Mouse (Mus musculus): ENCODE measurements at regions not wholly inside any gene's neighbourhood (a gene's known extent, or its start where the extent isn't known, plus 50 kb on each side); places are given as distances from the start of the nearest gene placed in this dataset.
A peak's percentile ranks its signal among the peaks of the same experiment; 100 is the strongest.

GRCm38 (mm10) chr7:70643694-70644301, 277.3 kb upstream of the Nr2f2 start:
- DNase-seq: no peak

- no peak for DNase-seq
Observed at GRCm38 (mm10) chr7:70643055-70643454, 276.5 kb upstream of the Nr2f2 start.

GRCm38 (mm10) chr7:70641217-70641616, 274.7 kb upstream of the Nr2f2 start:
- no peak for DNase-seq

GRCm38 (mm10) chr7:70640574-70640973, 274.0 kb upstream of the Nr2f2 start:
- DNase-seq: no peak

- no peak for DNase-seq
Observed at GRCm38 (mm10) chr7:70638161-70638560, 271.6 kb upstream of the Nr2f2 start.

GRCm38 (mm10) chr7:70634016-70634415, 267.5 kb upstream of the Nr2f2 start:
- no peak for DNase-seq

GRCm38 (mm10) chr7:70633577-70633976, 267.0 kb upstream of the Nr2f2 start:
- DNase-seq: no peak

- DNase-seq: no peak
Observed at GRCm38 (mm10) chr7:70625643-70626231, 259.2 kb upstream of the Nr2f2 start.

- peak; percentile 76 for DNase-seq
Observed at GRCm38 (mm10) chr7:70624727-70625642, 258.4 kb upstream of the Nr2f2 start.

- DNase-seq: peak; percentile 13
Observed at GRCm38 (mm10) chr7:70624031-70624726, 257.6 kb upstream of the Nr2f2 start.

GRCm38 (mm10) chr7:70619400-70619799, 252.9 kb upstream of the Nr2f2 start:
- no peak for DNase-seq

- DNase-seq: no peak
Observed at GRCm38 (mm10) chr7:70618270-70618669, 251.7 kb upstream of the Nr2f2 start.

- DNase-seq: no peak
Observed at GRCm38 (mm10) chr7:70606511-70606910, 240.0 kb upstream of the Nr2f2 start.

GRCm38 (mm10) chr7:70604471-70605174, 238.1 kb upstream of the Nr2f2 start:
- no peak for DNase-seq

- DNase-seq: no peak
Observed at GRCm38 (mm10) chr7:70593027-70593426, 226.5 kb upstream of the Nr2f2 start.

- DNase-seq: no peak
Observed at GRCm38 (mm10) chr7:70591361-70592256, 225.1 kb upstream of the Nr2f2 start.

- no peak for DNase-seq
Observed at GRCm38 (mm10) chr7:70589713-70590112, 223.2 kb upstream of the Nr2f2 start.

- no peak for DNase-seq
Observed at GRCm38 (mm10) chr7:70588061-70588460, 221.5 kb upstream of the Nr2f2 start.

- no peak for DNase-seq
Observed at GRCm38 (mm10) chr7:70584480-70584879, 217.9 kb upstream of the Nr2f2 start.

GRCm38 (mm10) chr7:70576112-70576910, 209.8 kb upstream of the Nr2f2 start:
- DNase-seq: peak; percentile 22

Measured in adrenal gland, adult 2 months (tissue).